Mouse (Mus musculus) megakaryocyte, adult 5-6 weeks (primary cell): ENCODE results near the gene Capzb. TPM values are rescaled to one million over a fixed set of nuclear protein-coding genes. Genes with fewer than 3 reads are reported as not detected.

ENCODE experiments used
- ATAC-seq: 2 replicates; pipeline ENCODE4 v1.8.0; 2016; ENCODE audit warnings: mild to moderate bottlenecking, inconsistent platforms; ENCODE audit not compliant: poor library complexity, severe bottlenecking
- total RNA-seq, 2 experiments: library from RNA; stranded (forward) in 1 of 2; stranded (reverse) in 1 of 2; fragments of 153-499, 151-499 nt in 1 of 2; fragments of 221-1000, 200-1000 nt in 1 of 2; gene quantifications; 2 replicates each; pipeline versions ENCODE4 v1.2.3 to v1.2.4; 2015 to 2017

Capzb gene
- total RNA-seq, 2 experiments from 2014 or later, result 251 to 683 TPM

DNA sequence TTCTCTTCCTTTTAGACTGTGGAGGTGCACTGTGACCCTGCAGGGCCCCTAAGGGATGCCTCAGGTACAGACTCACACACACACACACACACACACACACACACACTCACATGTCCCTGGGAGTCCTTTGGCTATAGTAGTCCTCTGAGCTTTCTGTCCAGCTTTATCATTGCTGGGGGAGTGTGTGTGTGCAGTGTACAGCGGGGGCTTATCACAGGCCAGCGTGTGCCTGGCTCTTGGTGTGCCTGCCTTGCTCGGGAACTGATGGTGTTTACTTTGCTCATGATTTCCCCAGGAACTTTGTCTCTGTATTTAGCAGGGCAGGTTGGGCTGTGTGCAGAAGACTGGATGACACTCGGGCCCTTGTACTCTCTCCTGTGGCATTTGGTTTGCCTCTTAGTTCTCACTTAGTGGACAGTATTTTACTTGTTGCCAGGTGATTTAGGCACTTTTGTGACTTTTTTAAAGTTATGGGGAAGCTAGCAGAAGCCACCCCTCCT is 41.1 kb downstream of the Capzb start:
- ATAC-seq, result no peak

DNA sequence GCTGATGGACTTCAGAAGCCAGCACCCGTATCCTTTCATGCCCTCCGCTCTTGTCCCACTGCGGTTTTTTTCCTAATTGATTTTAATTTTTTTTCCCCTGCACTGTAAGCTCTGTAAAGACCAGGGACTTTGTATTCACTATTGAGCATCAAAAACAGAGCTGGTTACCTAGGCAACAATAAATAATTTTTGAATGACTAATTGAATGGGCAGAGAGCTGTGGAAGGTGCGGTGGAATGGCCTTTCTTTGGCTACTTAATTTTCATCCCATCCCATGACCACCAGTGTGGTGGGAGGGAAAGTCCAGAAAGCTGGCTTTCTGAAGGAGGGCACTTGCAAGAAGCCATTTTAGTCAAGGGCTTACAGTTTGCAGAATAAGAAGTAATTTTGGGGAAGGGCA is 41.6 kb downstream of the Capzb start:
- ATAC-seq, result no peak

DNA sequence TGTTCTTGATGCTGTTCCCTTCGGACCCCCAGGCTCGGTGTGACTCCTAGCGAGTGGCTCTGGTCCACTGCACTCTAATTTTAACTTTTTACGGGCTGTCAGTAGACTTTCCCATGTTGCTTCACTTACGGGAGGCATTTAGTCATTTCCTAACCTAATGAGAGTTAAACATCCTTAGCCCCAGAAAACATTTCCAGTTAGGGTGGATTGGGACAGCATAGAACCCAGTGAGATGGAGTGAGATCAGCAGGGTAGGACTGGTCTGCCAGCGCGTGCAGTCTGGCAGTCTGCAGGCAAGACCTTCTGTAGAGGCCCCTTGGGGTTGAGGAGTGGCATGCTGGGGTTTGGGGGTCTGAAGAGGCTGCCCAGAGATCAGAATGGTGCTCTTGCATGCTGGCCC is 42.9 kb downstream of the Capzb start:
- ATAC-seq, result no peak

DNA sequence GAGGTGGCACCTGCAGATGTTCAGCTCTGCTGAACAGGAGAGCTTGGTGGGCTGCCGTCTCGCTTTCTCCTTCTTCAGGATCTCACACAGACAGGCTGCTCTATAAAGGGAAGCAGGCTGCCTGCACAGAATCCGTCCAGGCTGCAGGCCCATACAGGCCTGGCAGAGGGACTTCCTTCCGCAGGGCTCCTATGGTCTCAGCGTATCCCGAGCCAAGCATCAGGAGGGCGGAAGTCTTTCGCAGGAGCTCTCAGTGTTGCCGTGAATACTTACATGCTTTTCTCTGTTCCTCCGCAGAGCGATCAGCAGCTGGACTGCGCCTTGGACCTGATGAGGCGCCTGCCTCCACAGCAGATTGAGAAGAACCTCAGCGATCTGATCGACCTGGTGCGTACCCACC is 45.9 kb downstream of the Capzb start:
- no peak for ATAC-seq

DNA sequence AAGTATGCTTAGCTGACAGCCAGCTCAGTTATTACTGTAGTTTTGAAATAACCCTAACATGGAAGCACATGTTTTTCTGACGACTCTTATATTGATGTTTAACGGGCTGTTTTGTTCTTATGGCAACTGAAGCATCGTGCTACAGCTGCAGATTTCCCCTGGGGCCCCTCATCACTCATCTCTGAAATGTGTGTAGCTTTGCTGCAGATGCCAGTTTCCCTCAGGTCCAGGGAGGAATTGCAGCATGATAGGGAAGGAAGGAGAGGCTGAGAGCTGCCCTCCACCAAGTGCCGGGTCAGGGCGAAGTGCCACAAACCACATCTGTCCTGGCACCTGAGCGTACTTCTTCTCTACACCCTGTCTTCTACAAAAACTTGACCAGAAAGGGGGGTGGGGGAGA is 47.6 kb downstream of the Capzb start:
- ATAC-seq, result no peak

DNA sequence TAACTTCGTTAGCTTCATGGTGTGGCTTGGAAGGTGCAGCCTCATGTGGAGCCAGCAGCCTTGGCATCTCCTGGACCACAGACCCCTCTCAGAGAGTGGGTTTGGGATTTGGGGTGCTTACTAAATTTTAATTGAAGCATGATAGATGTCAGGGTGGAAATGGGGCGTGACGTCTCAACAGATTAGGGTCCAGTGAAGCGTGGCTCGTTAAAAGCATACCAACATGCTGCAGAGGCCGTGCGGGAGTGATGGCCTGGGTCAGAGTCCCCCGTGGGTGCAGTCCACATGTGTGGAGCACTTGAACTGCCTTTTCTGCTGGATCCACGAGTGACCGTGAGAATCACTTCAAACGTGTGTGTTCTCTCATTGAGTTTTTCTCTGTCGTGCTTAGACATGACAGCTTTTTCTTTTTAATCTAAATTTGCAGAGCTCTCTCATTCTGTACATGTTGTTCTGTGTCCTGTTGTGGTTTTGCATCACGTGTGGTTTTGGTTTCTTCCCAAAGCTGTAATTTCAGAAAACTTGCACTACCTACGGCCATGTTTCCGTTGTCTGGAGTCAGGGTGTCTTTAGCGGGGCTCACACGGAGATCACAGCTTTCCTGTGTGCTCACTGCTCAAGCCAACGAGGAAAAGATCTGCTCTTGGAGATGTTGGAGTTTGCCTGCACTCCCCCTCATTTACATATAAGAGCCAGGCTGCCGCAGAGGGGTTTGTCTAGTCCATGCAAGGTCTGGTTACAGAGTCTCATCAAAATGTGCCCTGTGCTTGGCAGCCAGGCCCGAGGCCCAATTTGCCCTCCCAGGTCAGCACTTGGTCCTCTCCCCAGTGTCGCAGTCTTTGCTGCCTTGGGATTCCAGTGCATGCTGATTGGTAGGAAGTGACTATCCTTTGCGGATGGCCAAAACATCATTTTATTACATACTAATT is 49.2 kb downstream of the Capzb start:
- ATAC-seq, result no peak

DNA sequence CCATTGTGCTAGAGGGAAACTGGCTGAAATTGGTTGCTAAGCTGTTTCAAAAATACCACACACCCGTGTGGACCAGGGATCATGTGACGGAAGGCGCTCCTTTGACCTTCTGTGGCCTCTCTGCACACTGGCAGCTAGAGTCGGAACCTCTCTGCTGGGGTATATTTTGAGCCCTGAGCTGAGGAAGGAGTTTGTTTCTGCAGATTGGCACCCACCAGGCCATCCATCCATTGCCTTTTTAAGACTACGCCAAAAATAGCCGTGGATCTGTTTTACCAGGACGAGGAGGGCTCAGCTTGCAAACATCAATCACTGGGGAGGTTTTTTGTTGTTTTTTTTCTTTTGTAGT is 49.9 kb downstream of the Capzb start:
- no peak for ATAC-seq

DNA sequence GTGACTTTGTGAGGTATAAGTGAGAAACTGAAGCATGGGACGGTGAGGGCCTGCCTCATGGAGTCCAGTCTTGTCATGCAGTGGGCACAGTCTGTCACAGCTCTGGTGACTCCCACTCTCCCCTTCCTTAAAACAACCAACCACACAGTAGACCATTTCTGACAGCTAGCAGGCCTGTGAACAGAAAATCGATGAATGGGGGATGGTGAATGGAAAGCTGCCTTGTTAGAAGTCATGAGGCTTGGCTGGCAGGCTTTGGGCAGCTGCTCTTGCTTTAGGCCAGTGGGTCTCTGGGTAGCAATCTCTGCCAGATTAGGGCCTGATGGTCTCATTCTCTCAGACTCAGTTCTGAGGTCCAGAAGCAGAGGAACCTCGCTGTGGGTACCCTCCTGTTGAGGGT is 51.5 kb downstream of the Capzb start:
- no peak for ATAC-seq

DNA sequence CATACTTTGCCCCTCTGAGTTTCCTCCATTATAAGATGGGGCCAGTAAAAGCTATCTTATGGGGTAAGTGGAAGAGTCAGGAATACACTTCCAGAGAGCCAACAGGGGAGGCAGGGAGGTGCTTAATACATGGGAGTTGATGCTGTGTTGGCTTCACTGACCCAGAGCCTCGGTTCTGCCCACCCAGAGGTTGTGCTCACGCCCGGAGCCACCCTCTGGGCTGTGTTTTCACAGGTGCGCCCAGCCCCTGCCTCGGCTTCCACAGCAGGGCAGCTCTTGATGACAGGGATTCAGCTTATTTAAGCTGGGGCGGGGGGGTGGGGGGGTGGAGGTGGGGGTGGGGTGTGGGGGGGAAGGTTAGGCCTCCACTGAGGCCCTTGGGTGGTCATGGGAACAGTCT is 52.1 kb downstream of the Capzb start:
- ATAC-seq, result no peak

DNA sequence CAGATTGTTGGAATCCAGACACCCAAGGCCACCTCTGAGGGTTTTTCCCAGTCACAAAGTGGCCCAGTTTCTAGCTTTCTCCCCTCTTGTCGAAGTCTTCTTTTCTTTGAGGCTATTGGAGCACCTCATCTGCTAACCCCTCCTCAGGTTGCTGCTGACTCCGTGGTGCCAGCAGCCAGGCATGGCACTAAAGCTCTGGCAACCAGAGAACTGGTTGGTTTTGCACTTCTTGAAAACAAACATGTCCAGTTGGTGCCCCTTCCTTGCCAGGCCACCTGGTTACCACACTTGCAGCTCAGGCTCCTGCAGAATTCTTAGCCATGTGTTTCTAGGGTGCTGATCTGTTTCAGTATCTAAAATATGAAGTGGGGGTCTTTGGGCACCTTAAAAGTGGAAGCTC is 52.8 kb downstream of the Capzb start:
- no peak for ATAC-seq

DNA sequence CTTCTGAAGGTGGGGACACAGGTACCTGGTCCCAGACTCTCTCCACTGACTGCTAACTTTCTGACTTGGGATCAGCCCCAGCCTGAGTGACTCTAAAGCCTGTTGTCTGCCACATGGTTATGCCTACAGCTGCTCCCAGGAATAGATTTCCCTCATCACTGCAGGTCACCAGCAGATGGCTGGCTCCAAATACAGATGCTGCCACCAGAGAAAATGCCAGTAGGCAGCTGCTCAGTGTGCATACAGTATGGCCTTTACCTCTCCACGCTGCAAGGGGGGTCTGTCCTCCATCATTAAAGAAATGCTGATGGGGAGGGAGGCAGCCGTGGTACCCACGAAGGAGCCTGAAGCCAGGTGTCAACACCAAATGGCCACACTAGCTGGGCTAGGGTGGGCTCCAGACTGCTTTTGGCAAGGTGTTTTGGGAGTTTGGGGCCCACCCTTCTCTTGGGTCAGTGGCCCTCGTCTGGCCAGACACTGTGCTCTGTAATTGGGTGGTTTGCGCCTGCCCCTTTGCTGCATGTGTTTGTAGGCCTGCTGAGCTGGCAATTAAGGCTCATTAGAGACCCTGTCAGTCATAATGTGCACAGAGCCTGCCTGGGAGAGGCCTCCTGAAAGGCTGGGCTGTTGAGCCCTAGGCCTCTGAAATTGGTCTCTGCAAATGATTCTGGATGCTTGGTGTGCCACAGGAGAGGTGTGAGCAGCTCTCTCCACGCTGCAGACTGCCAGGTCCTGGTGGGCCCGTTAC is 53.6 kb downstream of the Capzb start:
- no peak for ATAC-seq

DNA sequence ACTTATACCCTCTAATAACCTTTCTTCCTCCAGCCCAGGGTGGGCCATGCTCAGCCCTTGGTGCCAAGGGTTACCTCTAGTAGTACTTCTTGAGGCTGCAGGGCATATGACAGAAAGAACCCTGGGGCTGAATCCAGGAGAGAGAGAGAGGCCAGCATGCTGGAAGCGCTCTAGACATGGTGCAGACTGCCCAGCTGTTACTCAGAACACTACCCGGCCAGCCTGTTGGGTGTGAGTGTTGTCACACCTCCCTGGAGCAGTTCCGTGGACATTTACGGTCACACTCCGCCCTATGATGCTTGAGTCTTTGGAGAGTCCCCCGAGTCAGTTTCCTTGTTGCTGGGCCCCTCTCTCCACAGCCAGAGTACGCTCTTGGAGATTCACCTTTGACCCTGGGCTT is 55.3 kb downstream of the Capzb start:
- ATAC-seq, result no peak

DNA sequence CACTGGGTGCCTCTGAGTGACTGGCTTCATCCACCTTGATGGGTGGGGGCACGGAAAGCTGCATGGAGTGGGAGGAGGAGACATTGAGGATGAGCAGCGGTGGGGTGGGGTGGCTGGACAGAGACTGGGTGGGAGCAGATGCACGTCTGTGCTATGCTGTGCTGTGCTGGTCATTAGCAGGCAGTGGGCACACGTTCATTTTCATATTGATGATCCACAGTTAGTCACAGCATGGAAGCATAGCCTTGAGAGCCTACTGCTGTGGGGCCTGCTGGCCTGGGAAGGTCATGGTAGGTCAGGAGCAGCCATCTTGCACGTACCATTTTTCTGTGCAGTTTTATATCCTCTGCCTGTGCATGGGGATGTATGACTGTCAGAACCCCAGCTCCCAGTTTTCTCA is 56.0 kb downstream of the Capzb start:
- no peak for ATAC-seq

DNA sequence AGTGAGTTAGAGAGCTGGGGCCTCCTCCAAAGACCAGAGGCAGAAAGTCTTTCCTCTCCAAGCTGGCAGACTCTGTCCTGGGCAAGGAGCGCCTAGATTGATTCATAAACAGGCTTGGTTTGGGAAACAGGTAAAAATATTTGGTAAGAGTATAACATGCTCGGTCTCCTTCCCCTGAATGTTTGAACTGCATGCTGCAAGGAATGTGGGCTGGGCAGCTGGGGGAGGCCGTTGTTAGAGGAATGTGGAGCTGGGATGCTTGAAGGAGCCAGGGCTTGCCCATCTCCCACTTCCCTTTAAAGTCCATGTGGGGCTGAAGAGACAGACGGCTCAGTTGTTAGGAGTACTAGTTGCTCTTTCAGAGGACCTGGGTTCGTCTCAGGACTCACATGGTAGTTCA is 57.3 kb downstream of the Capzb start:
- no peak for ATAC-seq

DNA sequence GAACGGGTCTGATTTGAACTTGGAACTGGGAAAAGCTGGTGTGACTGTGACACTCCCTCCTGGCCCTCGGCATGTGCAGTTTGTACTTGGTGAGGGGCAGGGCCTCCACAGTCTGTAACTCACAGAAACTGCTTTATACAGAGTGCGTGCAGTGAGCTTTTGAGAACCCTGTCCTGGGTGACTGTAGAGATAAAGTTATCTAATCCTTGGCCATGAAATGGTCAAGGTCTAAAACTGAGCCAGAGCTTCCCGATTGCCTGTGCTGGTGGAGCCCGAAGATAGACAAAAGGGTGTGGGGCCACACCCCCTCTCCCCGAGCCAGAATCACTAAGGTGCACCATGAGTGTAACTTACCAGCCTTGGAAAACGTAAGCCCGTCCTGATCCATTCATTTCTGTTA is 58.2 kb downstream of the Capzb start:
- no peak for ATAC-seq

DNA sequence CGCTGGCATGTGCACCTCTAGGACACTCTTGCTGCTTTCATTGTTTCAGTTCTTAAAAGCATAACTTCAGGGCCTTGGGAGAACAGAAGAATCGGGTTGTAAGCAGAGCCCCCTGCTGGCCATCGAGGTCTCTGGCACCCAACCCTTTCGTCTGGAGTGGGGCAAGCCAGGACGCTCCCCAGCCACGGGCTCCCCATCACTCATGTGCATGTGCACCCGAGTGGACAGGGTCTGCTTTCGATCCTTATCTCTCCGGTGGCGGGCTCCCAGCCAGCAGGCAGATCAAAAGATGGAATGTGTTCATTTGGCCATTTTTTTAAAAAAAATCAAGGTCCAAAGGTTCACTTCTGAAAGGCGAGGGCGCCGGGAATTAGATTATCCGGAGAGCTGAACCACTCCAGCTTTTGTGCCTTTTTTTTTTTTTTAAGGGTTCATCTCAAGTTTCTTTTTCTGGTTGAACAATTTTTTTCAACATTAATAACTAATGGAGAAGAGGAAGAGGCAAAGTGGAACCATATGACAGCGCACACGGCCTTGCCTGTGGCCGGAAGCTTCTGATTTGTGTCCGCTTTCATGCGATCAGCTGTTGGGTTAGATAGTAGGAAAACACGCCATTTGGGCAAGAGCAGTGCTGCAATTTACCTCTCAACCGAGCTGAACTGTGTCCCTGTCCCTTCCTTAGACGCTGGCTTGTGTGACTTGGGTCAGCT is 59.5 kb downstream of the Capzb start:
- peak; percentile 86 for ATAC-seq

DNA sequence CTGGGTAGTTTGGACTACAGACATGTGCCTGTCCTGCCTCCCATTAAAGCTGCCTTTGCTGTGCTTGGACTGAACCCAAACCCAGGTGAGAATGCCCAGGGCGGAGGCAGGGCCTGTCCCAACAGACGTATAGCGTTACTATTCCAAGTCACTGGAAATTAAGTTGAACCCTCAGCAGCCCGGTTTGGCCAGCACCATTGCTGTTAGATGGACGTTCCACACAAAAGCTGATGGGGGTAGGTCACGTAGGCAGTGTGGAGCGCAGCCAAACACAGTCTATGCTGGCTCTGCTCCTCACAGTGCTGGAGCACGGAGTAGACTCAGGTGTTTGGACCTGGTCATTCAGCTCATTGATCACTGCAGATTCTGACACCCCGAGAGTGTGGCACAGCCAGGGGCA is 60.5 kb downstream of the Capzb start:
- no peak for ATAC-seq

DNA sequence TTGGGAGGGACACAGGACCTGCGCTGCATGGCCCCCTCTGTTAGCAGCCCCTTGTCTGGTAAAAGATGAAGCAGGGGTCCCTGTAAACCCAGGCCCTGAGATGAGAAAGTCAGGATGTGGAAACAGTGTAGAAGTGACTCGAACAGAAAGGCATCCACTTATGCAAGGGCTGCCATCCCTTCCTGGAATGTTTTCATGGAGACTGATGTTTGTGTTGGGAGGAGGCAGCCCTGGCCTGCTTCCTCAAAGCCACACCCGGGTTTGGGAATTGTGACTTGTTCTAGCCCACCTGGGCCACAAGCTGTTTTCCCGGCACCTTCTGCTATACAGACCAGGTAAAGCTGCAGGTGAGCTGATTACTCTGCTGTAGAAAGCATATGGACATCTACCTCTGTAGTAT is 63.4 kb downstream of the Capzb start:
- ATAC-seq, result no peak

DNA sequence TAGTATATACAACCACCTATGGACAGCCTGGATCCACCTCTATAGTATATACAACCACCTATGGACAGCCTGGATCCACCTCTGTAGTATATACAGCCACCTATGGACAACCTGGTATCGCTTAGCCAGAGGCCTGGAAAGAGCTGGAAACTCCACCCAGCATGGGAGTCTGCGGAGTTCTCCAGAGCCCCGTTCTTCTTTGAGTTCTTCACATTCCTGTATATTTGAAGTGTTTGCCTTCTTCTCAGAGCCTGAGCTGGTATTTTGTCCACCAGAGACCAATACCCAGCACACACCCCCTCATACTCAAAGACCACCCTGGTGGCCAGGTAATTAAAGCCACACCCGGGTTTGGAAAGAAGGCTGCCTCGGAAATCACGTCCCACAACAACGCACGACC is 64.0 kb downstream of the Capzb start:
- ATAC-seq, result no peak

DNA sequence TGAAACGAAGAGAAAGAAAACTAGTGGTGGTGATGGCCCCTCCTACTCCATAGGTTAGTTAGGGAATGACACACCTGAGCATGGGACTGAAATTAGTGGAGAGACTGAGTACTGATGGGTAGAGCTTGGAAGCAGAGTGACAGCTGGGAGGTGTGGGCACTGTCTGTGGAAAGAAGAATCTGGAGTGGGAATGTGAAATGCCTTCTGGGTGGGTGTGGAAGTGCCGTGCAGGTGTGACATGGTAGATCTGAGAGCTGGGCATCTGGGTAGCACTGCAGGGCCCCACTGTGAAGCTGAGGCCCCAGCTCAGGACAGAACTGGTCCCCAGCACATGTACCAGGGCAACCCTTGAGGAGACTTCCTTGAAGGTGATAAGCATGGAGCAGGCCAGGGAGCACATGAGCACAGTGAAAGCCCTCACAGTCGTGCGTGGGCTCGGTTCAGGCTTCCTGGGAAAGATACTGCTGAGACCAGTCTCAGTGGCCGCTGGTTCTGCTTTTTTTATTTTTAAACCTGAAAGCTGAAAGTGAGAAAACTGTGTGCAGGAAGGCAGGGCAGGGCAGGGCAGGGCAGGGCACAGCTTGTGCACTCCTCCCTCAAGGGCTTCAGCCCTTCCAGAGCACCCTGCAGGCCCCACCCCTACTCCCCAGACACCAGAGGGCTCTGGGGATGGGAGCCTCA is 66.1 kb downstream of the Capzb start:
- peak; percentile 69 for ATAC-seq

DNA sequence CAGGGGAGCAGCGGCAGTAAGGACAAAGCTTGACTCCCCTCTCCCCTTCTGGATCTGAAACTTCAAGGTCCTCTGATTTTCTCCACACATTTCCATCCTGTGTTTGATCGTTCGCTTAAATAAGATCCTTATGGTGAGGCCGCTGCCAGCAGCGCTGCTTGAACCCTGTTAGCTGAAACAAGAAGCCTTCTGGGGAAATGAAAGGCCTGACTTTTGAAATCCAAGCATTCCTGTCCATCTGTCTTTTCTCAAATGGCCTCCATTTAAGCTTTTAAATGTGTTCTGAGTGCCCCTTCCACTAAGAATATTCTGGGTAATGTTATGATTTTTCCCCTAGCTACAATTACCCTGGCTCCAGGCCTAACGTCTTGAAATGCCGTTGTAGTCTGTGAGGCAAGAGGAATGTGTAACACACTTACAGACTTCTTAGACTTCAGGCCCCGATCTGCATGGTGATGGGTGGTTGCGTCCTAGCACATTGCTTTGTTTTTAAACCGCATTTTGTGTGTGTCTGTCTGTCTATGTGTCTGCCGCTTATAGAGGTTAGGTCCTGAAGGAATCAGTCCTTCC is 66.7 kb downstream of the Capzb start:
- ATAC-seq, result no peak
